Mouse (Mus musculus) kidney, adult 9 months (tissue): ENCODE measurements around the gene Grk4.

Source experiments
- DNase-seq: peaks from one replicate; pipeline ENCODE4 v3.0.0; 2022

Gene Grk4

GRCm38 (mm10) chr5:34714816-34715215 is 54.6 kb downstream of the Grk4 start:
- DNase-seq = no peak

- no peak for DNase-seq
Observed at GRCm38 (mm10) chr5:34729141-34729540, 69.0 kb downstream of the Grk4 start.

GRCm38 (mm10) chr5:34730255-34730654 is 70.1 kb downstream of the Grk4 start:
- no peak for DNase-seq

GRCm38 (mm10) chr5:34751477-34751876 is 91.3 kb downstream of the Grk4 start:
- no peak for DNase-seq

GRCm38 (mm10) chr5:34758762-34759161 is 98.6 kb downstream of the Grk4 start:
- no peak for DNase-seq

GRCm38 (mm10) chr5:34760850-34761508 is 100.8 kb downstream of the Grk4 start:
- DNase-seq = peak; percentile 31

- peak; percentile 97 for DNase-seq
Observed at GRCm38 (mm10) chr5:34761509-34761908, 101.3 kb downstream of the Grk4 start, which contains the start of gene Htt. Htt (plus strand) TSS chr5:34761740.

- peak; percentile 43 for DNase-seq
Observed at GRCm38 (mm10) chr5:34761934-34762611, 101.9 kb downstream of the Grk4 start.

- no peak for DNase-seq
Observed at GRCm38 (mm10) chr5:34771818-34772217, 111.6 kb downstream of the Grk4 start.

GRCm38 (mm10) chr5:34772696-34773245 is 112.6 kb downstream of the Grk4 start:
- no peak for DNase-seq

GRCm38 (mm10) chr5:34773392-34773791 is 113.2 kb downstream of the Grk4 start:
- no peak for DNase-seq

- DNase-seq = no peak
Observed at GRCm38 (mm10) chr5:34785027-34785426, 124.8 kb downstream of the Grk4 start.

- DNase-seq = no peak
Observed at GRCm38 (mm10) chr5:34791141-34791540, 131.0 kb downstream of the Grk4 start.

- DNase-seq = no peak
Observed at GRCm38 (mm10) chr5:34800292-34800953, 140.2 kb downstream of the Grk4 start.
